Mouse (Mus musculus) intestine, embryonic 16.5 days (tissue): ENCODE results near the gene Wfikkn2. TPM values are rescaled to one million over a fixed set of nuclear protein-coding genes. Genes with fewer than 3 reads are reported as not detected.

ENCODE experiments used
- ATAC-seq: fragments of 200-750 bp; cut with Nextera tagmentation; 2 replicates; pipeline ENCODE4 v1.8.0; 2017; ENCODE audit warnings: moderate TSS enrichment, moderate library complexity
- H3K27ac ChIP-seq: fragments of 300-500 bp; sonication (generic); 2 replicates; pipeline ENCODE4 v1.5.1; 2014; ENCODE audit warnings: mild to moderate bottlenecking, low read length
- H3K27me3 ChIP-seq: fragments of 300-500 bp; sonication (generic); replicated peaks from 2 replicates; pipeline ENCODE4 v1.6.1; 2014; ENCODE audit warnings: low read length, control low read depth, mixed read lengths; ENCODE audit not compliant: control insufficient read depth, insufficient read depth
- H3K36me3 ChIP-seq: fragments of 300-500 bp; sonication (generic); 2 replicates; pipeline ENCODE4 v1.6.1; 2014; ENCODE audit warnings: low read length, control low read depth; ENCODE audit not compliant: control insufficient read depth, insufficient read depth
- H3K4me1 ChIP-seq: fragments of 300-500 bp; sonication (generic); 2 replicates; pipeline ENCODE4 v1.6.1; 2014; ENCODE audit warnings: low read length, control low read depth, mixed read lengths; ENCODE audit not compliant: control insufficient read depth, insufficient read depth
- H3K4me2 ChIP-seq: fragments of 300-500 bp; sonication (generic); 2 replicates; pipeline ENCODE4 v1.6.1; 2014; ENCODE audit warnings: low read depth, low read length, control low read depth
- H3K4me3 ChIP-seq: fragments of 300-500 bp; sonication (generic); 2 replicates; pipeline ENCODE4 v1.5.1; 2014; ENCODE audit warnings: mild to moderate bottlenecking, low read length
- H3K9ac ChIP-seq: fragments of 300-500 bp; sonication (generic); 2 replicates; pipeline ENCODE4 v1.6.1; 2014; ENCODE audit warnings: low read depth, low read length
- H3K9me3 ChIP-seq: fragments of 300-500 bp; sonication (generic); 2 replicates; pipeline ENCODE4 v1.6.1; 2016; ENCODE audit warnings: low read length, control low read depth; ENCODE audit not compliant: control insufficient read depth
- WGBS: fragments of 180-500 bp; shearing (Covaris S2); extraction: QIAGEN DNeasy Blood & Tissue Kit; methylation state at CpG from one replicate; pipeline ENCODE4 v1.1.7; 2014; 5-methylcytosine and 5-hydroxymethylcytosine counted together
- polyA plus RNA-seq: library from polyadenylated mRNA; unstranded; fragments of >200 nt; fragmentation: Nextera tagmentation; extraction: Ambion mirVana; gene quantifications from 2 replicates; pipeline ENCODE4 v1.2.1, GENCODE M21; 2015

The Wfikkn2 gene
- polyA plus RNA-seq, 1 experiment from 2014 or later = 2.2 TPM

- Histone ChIP-seq H3K27ac (no peak overlapping the region), H3K4me2 (no peak overlapping the region), H3K9me3 (no peaks in the 10 kb centered on the region), H3K4me1 (peaks cover 7% of the 10 kb centered on the region; the same call in 1 of the 2 replicates), H3K27me3 (no peaks in the 10 kb centered on the region), H3K9ac (no peak overlapping the region), H3K36me3 (no peaks in the 10 kb centered on the region), H3K4me3 (no peak overlapping the region)
- 68% methylated on average over 6 of the region's 6 CpGs for WGBS
- no peak for ATAC-seq
Observed at GRCm38 (mm10) chr11:94233405-94233804, 12.4 kb downstream of the Wfikkn2 start.

DNA sequence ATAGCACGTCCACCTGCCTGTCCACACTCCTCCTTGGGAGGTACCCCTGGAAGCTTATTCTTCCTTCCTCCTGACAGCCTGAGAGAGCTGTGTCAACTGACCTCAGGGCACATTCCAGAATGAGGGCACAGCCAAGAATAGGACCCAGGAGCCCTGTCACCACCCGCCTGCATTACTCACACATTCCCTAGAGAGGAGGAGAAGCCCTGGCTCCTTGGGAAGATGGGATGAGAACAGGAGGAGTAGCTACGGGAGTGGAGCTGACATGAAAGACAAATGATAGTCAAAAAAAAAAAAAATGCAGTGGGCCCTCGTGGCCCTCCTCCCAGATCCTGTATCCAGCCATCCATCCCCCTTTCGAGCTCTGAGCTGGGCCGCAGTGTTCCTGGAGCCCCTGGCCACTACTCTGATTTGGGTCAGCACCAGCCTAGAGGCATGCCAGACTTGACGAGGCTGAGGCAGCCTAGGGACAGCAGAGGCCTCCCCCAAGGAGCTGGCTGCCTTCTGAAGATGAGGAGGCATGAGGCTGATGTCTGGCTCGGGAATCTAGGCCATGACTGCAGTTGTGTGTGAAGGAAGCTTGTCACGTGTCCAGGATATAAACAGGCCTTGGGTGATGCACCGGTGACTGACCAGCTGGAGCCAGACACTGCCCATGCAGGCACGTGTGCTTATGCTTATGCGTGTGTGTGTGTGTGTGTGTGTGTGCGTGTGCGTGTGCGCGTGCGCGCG lies 13.8 kb downstream of the Wfikkn2 start:
- no peak overlapping the region for H3K27ac ChIP-seq
- ATAC-seq = no peak
- 65% methylated on average over 19 of the region's 19 CpGs for WGBS

DNA sequence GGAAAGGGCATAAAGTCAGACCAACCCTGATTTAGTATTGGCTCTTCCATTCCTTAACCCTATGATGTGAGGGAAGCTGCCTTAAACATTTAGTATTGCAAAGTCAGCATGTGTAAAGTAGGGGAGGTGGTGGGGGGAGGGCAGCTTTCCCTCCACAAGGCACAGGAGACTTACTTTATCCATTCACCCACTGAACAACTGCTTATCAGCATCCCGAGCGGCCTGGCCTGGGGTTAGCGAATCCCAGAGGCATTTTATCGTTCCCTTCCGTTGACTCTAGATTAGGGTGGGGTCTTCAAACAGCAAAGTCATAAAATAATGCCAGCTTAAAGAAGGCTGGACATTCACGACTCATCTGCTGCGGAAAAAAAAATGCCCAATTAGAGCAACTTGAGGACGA lies 15.6 kb downstream of the Wfikkn2 start:
- no peaks in the 10 kb centered on the region for H3K9me3 ChIP-seq
- H3K4me2 ChIP-seq = no peak overlapping the region
- no peaks in the 10 kb centered on the region for H3K36me3 ChIP-seq
- no peak overlapping the region for H3K4me3 ChIP-seq
- H3K27ac ChIP-seq = no peak overlapping the region
- H3K4me1 ChIP-seq = peaks cover 11% of the 10 kb centered on the region; the same call in 1 of the 2 replicates
- 56% methylated on average over 8 of the region's 8 CpGs for WGBS
- H3K27me3 ChIP-seq = no peaks in the 10 kb centered on the region
- no peak for ATAC-seq
- no peak overlapping the region for H3K9ac ChIP-seq

More for the DNA sequence above, 13.8 kb downstream of the Wfikkn2 start:
- H3K4me1 ChIP-seq = peaks cover 10% of the 10 kb centered on the region; the same call in 1 of the 2 replicates
- H3K36me3 ChIP-seq = no peaks in the 10 kb centered on the region
- no peaks in the 10 kb centered on the region for H3K27me3 ChIP-seq
- H3K4me2 ChIP-seq = no peak overlapping the region
- H3K4me3 ChIP-seq = no peak overlapping the region
- peak overlapping the region; percentile 37; the same call in 1 of the 2 replicates for H3K9ac ChIP-seq
- H3K9me3 ChIP-seq = no peaks in the 10 kb centered on the region

- 85% methylated on average over 5 of the region's 5 CpGs for WGBS
- Histone ChIP-seq H3K27ac (no peak overlapping the region), H3K36me3 (no peaks in the 10 kb centered on the region), H3K9ac (no peak overlapping the region), H3K4me3 (no peak overlapping the region), H3K27me3 (no peaks in the 10 kb centered on the region), H3K9me3 (no peaks in the 10 kb centered on the region), H3K4me1 (peaks cover 11% of the 10 kb centered on the region; the same call in 1 of the 2 replicates), H3K4me2 (no peak overlapping the region)
- no peak for ATAC-seq
Observed at GRCm38 (mm10) chr11:94229207-94229960, 16.4 kb downstream of the Wfikkn2 start.

DNA sequence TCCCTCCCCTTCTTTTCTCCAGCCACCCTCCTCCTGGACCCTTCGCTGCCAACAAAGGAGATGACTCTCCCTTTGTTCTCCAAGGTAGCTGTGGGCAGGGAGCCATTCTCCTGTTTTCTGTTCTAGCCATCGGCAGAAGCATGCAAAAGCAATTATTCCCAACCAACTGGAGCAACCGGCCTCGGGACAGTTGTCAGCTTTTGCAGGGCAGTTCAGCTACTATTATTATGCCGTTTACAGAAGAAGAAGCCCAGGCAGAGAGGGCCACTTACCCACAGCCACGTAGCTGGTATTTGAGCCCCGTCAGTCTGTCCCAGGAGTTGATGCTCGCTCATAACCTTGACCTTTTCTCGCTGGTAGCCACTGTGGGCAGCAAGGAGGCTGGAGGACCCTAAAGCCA lies 17.4 kb downstream of the Wfikkn2 start:
- 44% methylated on average over 9 of the region's 9 CpGs for WGBS
- H3K27ac ChIP-seq = no peak overlapping the region

GRCm38 (mm10) chr11:94225985-94226384 lies 19.8 kb downstream of the Wfikkn2 start:
- no peaks in the 10 kb centered on the region for H3K36me3 ChIP-seq
- H3K4me3 ChIP-seq = no peak overlapping the region
- no peaks in the 10 kb centered on the region for H3K27me3 ChIP-seq
- WGBS = 19% methylated on average over 7 of the region's 7 CpGs
- 0 out of 2 replicates have a peak overlapping the region, but pooled peaks have one; percentile 11 for H3K9ac ChIP-seq
- ATAC-seq = peak; percentile 94
- H3K9me3 ChIP-seq = no peaks in the 10 kb centered on the region
- peaks cover 9% of the 10 kb centered on the region; the same call in 1 of the 2 replicates for H3K4me1 ChIP-seq
- peak overlapping the region; percentile 38 for H3K4me2 ChIP-seq
- H3K27ac ChIP-seq = no peak overlapping the region; the same call in 1 of the 2 replicates

More for the DNA sequence above, 17.4 kb downstream of the Wfikkn2 start:
- H3K27me3 ChIP-seq = no peaks in the 10 kb centered on the region
- H3K9ac ChIP-seq = no peak overlapping the region
- no peak overlapping the region for H3K4me3 ChIP-seq
- H3K4me2 ChIP-seq = no peak overlapping the region
- H3K4me1 ChIP-seq = peaks cover 11% of the 10 kb centered on the region; the same call in 1 of the 2 replicates
- no peaks in the 10 kb centered on the region for H3K9me3 ChIP-seq
- no peak for ATAC-seq
- H3K36me3 ChIP-seq = no peaks in the 10 kb centered on the region

- H3K9me3 ChIP-seq = no peaks in the 10 kb centered on the region
- WGBS = 73% methylated on average over 9 of the region's 9 CpGs
- no peak for ATAC-seq
- no peaks in the 10 kb centered on the region for H3K36me3 ChIP-seq
- no peak overlapping the region for H3K27ac ChIP-seq
- H3K4me2 ChIP-seq = no peak overlapping the region
- H3K4me1 ChIP-seq = peaks cover 5% of the 10 kb centered on the region; the same call in 1 of the 2 replicates
- no peak overlapping the region for H3K9ac ChIP-seq
- H3K27me3 ChIP-seq = no peaks in the 10 kb centered on the region
- no peak overlapping the region for H3K4me3 ChIP-seq
Observed at GRCm38 (mm10) chr11:94223531-94223930, 22.3 kb downstream of the Wfikkn2 start.

DNA sequence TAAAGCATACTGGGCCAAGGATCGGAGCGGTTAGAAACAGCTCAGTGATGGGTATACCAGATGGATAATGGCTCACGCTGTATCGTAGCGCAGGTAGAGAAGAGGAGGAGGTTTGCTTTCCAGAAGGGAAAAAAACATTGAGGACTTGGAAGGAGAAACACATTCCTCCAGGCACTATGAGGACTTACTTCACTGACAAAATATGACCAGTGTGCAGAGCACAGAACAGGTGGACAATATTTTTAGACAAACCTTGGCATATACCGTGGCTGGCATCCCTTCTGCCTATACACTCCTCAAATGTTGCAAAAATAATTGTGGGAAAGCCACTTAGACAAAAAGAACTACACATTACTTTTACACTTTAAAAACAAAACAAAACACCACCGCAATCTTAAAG lies 24.5 kb downstream of the Wfikkn2 start:
- H3K36me3 ChIP-seq = no peaks in the 10 kb centered on the region
- 87% methylated on average over 7 of the region's 7 CpGs for WGBS
- no peaks in the 10 kb centered on the region for H3K9me3 ChIP-seq
- no peak overlapping the region for H3K9ac ChIP-seq
- no peak for ATAC-seq
- no peak overlapping the region for H3K4me2 ChIP-seq
- H3K27ac ChIP-seq = no peak overlapping the region
- H3K4me1 ChIP-seq = 0 out of 2 replicates have a peak, but pooled peaks cover 2% of the 10 kb centered on the region
- H3K4me3 ChIP-seq = no peak overlapping the region
- H3K27me3 ChIP-seq = no peaks in the 10 kb centered on the region

DNA sequence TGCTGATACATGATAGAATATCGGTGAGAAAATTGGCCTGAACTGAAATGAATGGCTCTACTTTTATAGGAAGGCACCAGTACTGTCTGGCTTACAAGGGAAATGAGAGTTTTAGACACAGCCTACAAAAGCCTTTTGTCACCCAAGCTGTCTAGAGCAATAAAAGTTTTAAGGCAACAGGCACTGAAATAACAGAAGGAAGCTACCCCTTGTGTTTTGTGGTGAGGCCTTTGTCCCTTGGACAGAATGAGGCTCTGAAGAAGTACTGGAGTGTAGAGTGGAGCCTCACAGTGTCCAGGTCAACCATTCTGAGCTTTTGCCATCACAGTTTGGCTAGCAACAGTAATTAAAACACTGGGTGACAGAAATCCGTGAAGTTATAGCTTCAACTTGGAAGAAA lies 29.6 kb downstream of the Wfikkn2 start:
- peaks cover 3% of the 10 kb centered on the region for H3K4me1 ChIP-seq
- no peak overlapping the region for H3K4me3 ChIP-seq
- H3K4me2 ChIP-seq = no peak overlapping the region
- no peak overlapping the region for H3K27ac ChIP-seq
- no peaks in the 10 kb centered on the region for H3K27me3 ChIP-seq
- peaks cover 7% of the 10 kb centered on the region; the same call in 1 of the 2 replicates for H3K36me3 ChIP-seq
- H3K9ac ChIP-seq = no peak overlapping the region
- 54% methylated on average over 2 of the region's 2 CpGs for WGBS
- ATAC-seq = no peak
- no peaks in the 10 kb centered on the region for H3K9me3 ChIP-seq
